Mouse (Mus musculus) liver, embryonic 16.5 days (tissue): ENCODE results near the gene Cfap100. TPM values are rescaled to one million over a fixed set of nuclear protein-coding genes. Genes with fewer than 3 reads are reported as not detected.

Experiments used
- ATAC-seq: fragments of 200-750 bp; cut with Nextera tagmentation; 2 replicates; pipeline ENCODE4 v1.8.0; 2017; ENCODE audit warnings: low read depth, mild to moderate bottlenecking, moderate number of reproducible peaks, moderate library complexity
- H3K27ac ChIP-seq: fragments of 300-500 bp; sonication (generic); 2 replicates; pipeline ENCODE4 v1.5.1; 2014; ENCODE audit warnings: mild to moderate bottlenecking, low read length
- H3K27me3 ChIP-seq: fragments of 300-500 bp; sonication (generic); 2 replicates; pipeline ENCODE4 v1.6.1; 2014; ENCODE audit warnings: low read depth, low read length, mixed read lengths; ENCODE audit not compliant: control insufficient read depth, insufficient read depth
- H3K36me3 ChIP-seq: fragments of 300-500 bp; sonication (generic); 2 replicates; pipeline ENCODE4 v1.6.1; 2014; ENCODE audit warnings: mild to moderate bottlenecking; ENCODE audit not compliant: control insufficient read depth, insufficient read depth
- H3K4me1 ChIP-seq: fragments of 300-500 bp; sonication (generic); 2 replicates; pipeline ENCODE4 v1.6.1; 2014; ENCODE audit warnings: low read depth, low read length, mixed read lengths; ENCODE audit not compliant: control insufficient read depth
- H3K4me2 ChIP-seq: fragments of 300-500 bp; sonication (generic); 2 replicates; pipeline ENCODE4 v1.6.1; 2014; ENCODE audit warnings: low read depth, low read length, mixed read lengths
- H3K4me3 ChIP-seq: fragments of 300-500 bp; sonication (generic); 2 replicates; pipeline ENCODE4 v1.5.1; 2014; ENCODE audit warnings: low read depth, mild to moderate bottlenecking, low read length
- H3K9ac ChIP-seq: fragments of 300-500 bp; sonication (generic); 2 replicates; pipeline ENCODE4 v1.6.1; 2014; ENCODE audit warnings: low read depth, low read length
- H3K9me3 ChIP-seq: fragments of 300-500 bp; sonication (generic); replicated peaks from 2 replicates; pipeline ENCODE4 v1.6.1; 2016; ENCODE audit warnings: low read length; ENCODE audit not compliant: control insufficient read depth
- WGBS: fragments of 180-500 bp; shearing (Covaris S2); extraction: QIAGEN DNeasy Blood & Tissue Kit; methylation state at CpG from one replicate; pipeline ENCODE4 v1.1.7; 2014; ENCODE audit not compliant: insufficient replicate concordance; 5-methylcytosine and 5-hydroxymethylcytosine counted together
- polyA plus RNA-seq: library from polyadenylated mRNA; unstranded; fragments of >200 nt; fragmentation: Nextera tagmentation; extraction: Ambion mirVana; gene quantifications from 2 replicates; pipeline ENCODE4 v1.2.1, GENCODE M21; 2015

Gene Cfap100
- polyA plus RNA-seq, 1 experiment from 2014 or later = 0.19 TPM

GRCm38 (mm10) chr6:90463228-90463862 is 34.7 kb upstream of the Cfap100 start:
- 2% methylated on average over 31 of the region's 31 CpGs for WGBS
- peak; percentile 81 for ATAC-seq
- Histone ChIP-seq H3K4me3 (peak overlapping the region; percentile 61), H3K36me3 (no peaks in the 10 kb centered on the region), H3K27ac (peak overlapping the region; percentile 86), H3K4me2 (peak overlapping the region; percentile 56), H3K27me3 (peaks cover 32% of the 10 kb centered on the region), H3K9me3 (no peaks in the 10 kb centered on the region), H3K9ac (peak overlapping the region; percentile 68), H3K4me1 (no peaks in the 10 kb centered on the region; the same call in 1 of the 2 replicates)

GRCm38 (mm10) chr6:90462841-90463227 is 34.2 kb upstream of the Cfap100 start:
- Histone ChIP-seq H3K4me1 (no peaks in the 10 kb centered on the region; the same call in 1 of the 2 replicates), H3K27me3 (peaks cover 32% of the 10 kb centered on the region), H3K4me3 (peak overlapping the region; percentile 61), H3K36me3 (no peaks in the 10 kb centered on the region), H3K9ac (peak overlapping the region; percentile 68), H3K4me2 (peak overlapping the region; percentile 56), H3K27ac (peak overlapping the region; percentile 86), H3K9me3 (no peaks in the 10 kb centered on the region)
- no peak for ATAC-seq
- under 1% methylated on average over 38 of the region's 38 CpGs for WGBS

- Histone ChIP-seq H3K36me3 (no peaks in the 10 kb centered on the region), H3K27me3 (peaks cover 32% of the 10 kb centered on the region), H3K4me3 (peak within 1 kb of the TSS; percentile 61), H3K9me3 (no peaks in the 10 kb centered on the region), H3K4me2 (peak within 1 kb of the TSS; percentile 56), H3K4me1 (no peaks in the 10 kb centered on the region; the same call in 1 of the 2 replicates), H3K9ac (peak within 1 kb of the TSS; percentile 68), H3K27ac (peak within 1 kb of the TSS; percentile 86)
- under 1% methylated on average over 66 of the region's 70 CpGs for WGBS
- peak; percentile 53 for ATAC-seq
These were observed 33.6 kb upstream of the Cfap100 start, which contains the start of gene Klf15 for GRCm38 (mm10) chr6:90462181-90462706. Gene Klf15 (plus strand): TSS chr6:90462576.

- no peak for ATAC-seq
- Histone ChIP-seq H3K9me3 (no peaks in the 10 kb centered on the region), H3K4me1 (no peaks in the 10 kb centered on the region; the same call in 1 of the 2 replicates), H3K36me3 (no peaks in the 10 kb centered on the region), H3K27me3 (peaks cover 32% of the 10 kb centered on the region), H3K4me2 (peak overlapping the region; percentile 56), H3K9ac (peak overlapping the region; percentile 34; the same call in 1 of the 2 replicates), H3K27ac (peak overlapping the region; percentile 29), H3K4me3 (peak overlapping the region; percentile 61)
- 13% methylated on average over 12 of the region's 12 CpGs for WGBS
These were observed 33.2 kb upstream of the Cfap100 start for GRCm38 (mm10) chr6:90461771-90462170.

GRCm38 (mm10) chr6:90461181-90461580 is 32.6 kb upstream of the Cfap100 start:
- no peak for ATAC-seq
- WGBS = 24% methylated on average over 2 of the region's 2 CpGs

GRCm38 (mm10) chr6:90457421-90457820 is 28.8 kb upstream of the Cfap100 start:
- H3K4me3 ChIP-seq = no peak overlapping the region

More at GRCm38 (mm10) chr6:90461181-90461580, 32.6 kb upstream of the Cfap100 start:
- H3K36me3 ChIP-seq = no peaks in the 10 kb centered on the region
- H3K4me3 ChIP-seq = no peak overlapping the region
- no peak overlapping the region for H3K4me2 ChIP-seq
- H3K9me3 ChIP-seq = no peaks in the 10 kb centered on the region
- peaks cover 32% of the 10 kb centered on the region for H3K27me3 ChIP-seq
- no peak overlapping the region for H3K9ac ChIP-seq
- H3K27ac ChIP-seq = no peak overlapping the region
- no peaks in the 10 kb centered on the region; the same call in 1 of the 2 replicates for H3K4me1 ChIP-seq

GRCm38 (mm10) chr6:90453751-90454150 is 25.2 kb upstream of the Cfap100 start:
- Histone ChIP-seq H3K9me3 (no peaks in the 10 kb centered on the region), H3K4me3 (no peak overlapping the region), H3K27ac (no peak overlapping the region), H3K4me1 (no peaks in the 10 kb centered on the region), H3K9ac (no peak overlapping the region), H3K36me3 (no peaks in the 10 kb centered on the region), H3K4me2 (no peak overlapping the region), H3K27me3 (no peaks in the 10 kb centered on the region)
- WGBS = 63% methylated on average over 5 of the region's 5 CpGs
- ATAC-seq = no peak

More at GRCm38 (mm10) chr6:90457421-90457820, 28.8 kb upstream of the Cfap100 start:
- no peak overlapping the region for H3K27ac ChIP-seq
- no peaks in the 10 kb centered on the region for H3K36me3 ChIP-seq
- H3K4me1 ChIP-seq = no peaks in the 10 kb centered on the region
- no peak for ATAC-seq
- H3K9ac ChIP-seq = no peak overlapping the region
- WGBS = 50% methylated on average over 2 of the region's 2 CpGs
- H3K27me3 ChIP-seq = peaks cover 15% of the 10 kb centered on the region
- no peak overlapping the region for H3K4me2 ChIP-seq
- no peaks in the 10 kb centered on the region for H3K9me3 ChIP-seq

- Histone ChIP-seq H3K27ac (no peak overlapping the region), H3K36me3 (no peaks in the 10 kb centered on the region), H3K4me1 (no peaks in the 10 kb centered on the region), H3K9ac (no peak overlapping the region), H3K4me3 (no peak overlapping the region), H3K4me2 (no peak overlapping the region), H3K9me3 (no peaks in the 10 kb centered on the region), H3K27me3 (no peaks in the 10 kb centered on the region)
- no peak for ATAC-seq
These were observed 24.0 kb upstream of the Cfap100 start for GRCm38 (mm10) chr6:90452603-90453002.

- Histone ChIP-seq H3K36me3 (no peaks in the 10 kb centered on the region), H3K9me3 (no peaks in the 10 kb centered on the region), H3K4me2 (no peak overlapping the region), H3K4me3 (no peak overlapping the region), H3K27me3 (no peaks in the 10 kb centered on the region), H3K27ac (no peak overlapping the region), H3K9ac (no peak overlapping the region), H3K4me1 (no peaks in the 10 kb centered on the region)
- WGBS = 77% methylated on average over 5 of the region's 5 CpGs
- no peak for ATAC-seq
These were observed 22.9 kb upstream of the Cfap100 start for GRCm38 (mm10) chr6:90451512-90451911.
